Mouse (Mus musculus): ENCODE measurements at regions not wholly inside any gene's neighbourhood (a gene's known extent, or its start where the extent isn't known, plus 50 kb on each side); places are given as distances from the start of the nearest gene placed in this dataset.

DNA sequence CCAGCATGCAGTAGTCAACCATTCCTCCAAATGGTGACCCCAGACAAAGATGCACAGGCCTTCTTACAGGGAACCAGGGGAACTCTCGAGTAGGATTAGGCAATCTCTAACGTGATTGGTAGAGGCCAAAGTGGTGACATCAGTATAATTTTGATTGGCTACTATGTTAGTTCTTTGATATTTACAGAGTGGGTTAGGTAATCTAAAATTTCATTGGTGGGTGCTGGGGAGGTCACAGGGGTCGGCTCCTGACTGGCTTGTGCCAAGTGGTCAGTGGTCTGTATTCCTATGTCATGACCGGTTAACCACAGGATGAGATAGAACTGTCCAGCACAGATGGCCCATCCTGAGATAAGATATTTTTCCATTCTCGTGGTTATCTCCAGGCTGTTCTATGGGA, 74.6 kb upstream of the Foxn3 start:
- TF ChIP-seq HCFC1 (IDR thresholded peaks at IDR 0.05; ENCODE audit: borderline replicate concordance, insufficient read depth, low read length) (no peak), ZC3H11A (IDR thresholded peaks at IDR 0.05; ENCODE audit: borderline replicate concordance, low read depth, low read length) (no peak)
